Mouse (Mus musculus): Measurements from ENCODE around the gene Ajap1. TPM values are rescaled to one million over a fixed set of nuclear protein-coding genes. Genes with fewer than 3 reads are reported as not detected.

Ajap1 gene
- 1 to 10 TPM in 1 of 2 experiments, under 1 TPM in 1; 0.43 to 1.1 TPM for total RNA-seq (2021)
- long read RNA-seq, experiment 1, partial matches to known transcripts = 0 of 2 reads
- long read RNA-seq, experiment 1, other reads (novel, unspliced or antisense) = 0 of 2 reads
- long read RNA-seq, experiment 2 = 0 reads

- intact Hi-C loops (cut with DNase I; ENCODE audit: low total_unique reads) = no loop called here
- no peak for DNase-seq
Measured at GRCm38 (mm10) chr4:153482459-153483338, at the start of gene Ajap1. Gene Ajap1 (minus strand): TSS chr4:153482811.

GRCm38 (mm10) chr4:153530536-153530935 is 47.9 kb upstream of the Ajap1 start:
- no peak for DNase-seq
- intact Hi-C loops (cut with DNase I; ENCODE audit: low total_unique reads) = no loop called here

GRCm38 (mm10) chr4:153521601-153522000 is 39.0 kb upstream of the Ajap1 start:
- intact Hi-C loops (cut with DNase I; ENCODE audit: low total_unique reads) = no loop called here
- no peak for DNase-seq

DNA sequence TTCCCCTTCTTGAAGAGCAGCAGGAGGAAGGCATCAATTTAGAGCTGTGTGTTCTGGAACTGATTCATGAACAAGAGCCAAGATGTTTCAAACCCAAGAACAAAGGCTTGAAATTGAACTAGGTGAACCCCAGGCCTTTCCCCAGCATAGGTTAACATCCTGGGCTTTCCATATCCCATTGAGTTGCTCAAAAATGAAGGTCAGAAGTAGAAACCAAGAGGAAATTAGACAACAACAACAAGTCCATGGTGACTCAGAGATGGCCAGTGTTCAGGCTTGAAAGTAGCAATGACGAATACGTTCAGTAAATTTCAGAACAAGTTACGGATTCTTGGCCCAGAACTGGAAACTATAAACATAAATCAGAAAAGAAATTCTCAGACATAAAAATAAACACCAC is 37.3 kb upstream of the Ajap1 start:
- intact Hi-C loops (cut with DNase I; ENCODE audit: low total_unique reads) = no loop called here
- DNase-seq = no peak

DNA sequence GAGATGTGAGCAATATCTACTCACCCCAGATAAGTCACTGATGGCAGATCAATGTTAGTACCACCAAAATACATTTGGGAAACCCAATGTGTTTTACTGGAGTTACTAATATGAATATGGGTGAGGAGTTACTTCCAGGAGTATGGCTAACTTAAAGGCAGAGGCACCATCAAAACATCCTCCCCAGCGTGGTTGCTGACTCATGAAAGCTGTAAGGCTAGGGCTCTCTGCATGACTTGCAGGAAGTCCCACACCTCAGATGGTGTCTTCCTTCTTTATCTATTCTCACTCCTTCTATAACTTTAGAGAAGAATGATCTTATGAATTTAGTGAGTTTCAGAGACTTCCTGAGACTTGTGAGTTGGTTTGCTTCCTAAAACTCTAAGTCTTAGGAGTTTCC is 36.7 kb upstream of the Ajap1 start:
- intact Hi-C loops (cut with DNase I; ENCODE audit: low total_unique reads) = no loop called here
- DNase-seq = no peak

- intact Hi-C loops (cut with DNase I; ENCODE audit: low total_unique reads) = no loop called here
- DNase-seq = no peak
Measured at GRCm38 (mm10) chr4:153515786-153516185, 33.2 kb upstream of the Ajap1 start.

- DNase-seq = no peak
- intact Hi-C loops (cut with DNase I; ENCODE audit: low total_unique reads) = no loop called here
Measured at GRCm38 (mm10) chr4:153514071-153514470, 31.5 kb upstream of the Ajap1 start.

GRCm38 (mm10) chr4:153511530-153511929 is 28.9 kb upstream of the Ajap1 start:
- no peak for DNase-seq
- intact Hi-C loops (cut with DNase I; ENCODE audit: low total_unique reads) = no loop called here

DNA sequence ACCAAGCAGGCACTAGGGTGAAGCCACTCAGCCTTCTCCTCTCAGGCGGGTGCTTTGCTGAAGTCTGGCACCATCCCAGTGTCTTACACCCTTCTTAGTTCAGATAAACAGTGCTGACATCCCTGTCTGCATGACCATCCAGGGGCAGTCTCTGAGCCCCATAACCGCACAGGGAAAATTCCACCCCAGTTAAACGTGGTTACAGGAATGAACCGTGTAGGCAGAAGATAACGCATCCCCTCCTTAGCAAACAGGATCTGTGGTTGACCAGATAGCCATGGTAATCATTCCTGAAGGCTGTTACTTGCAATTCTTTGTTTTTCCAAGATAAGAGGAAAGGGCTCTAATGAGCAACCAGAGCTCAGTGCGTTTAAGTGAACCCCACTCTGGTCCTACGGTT is 19.3 kb upstream of the Ajap1 start:
- intact Hi-C loops (cut with DNase I; ENCODE audit: low total_unique reads) = no loop called here
- DNase-seq = no peak

DNA sequence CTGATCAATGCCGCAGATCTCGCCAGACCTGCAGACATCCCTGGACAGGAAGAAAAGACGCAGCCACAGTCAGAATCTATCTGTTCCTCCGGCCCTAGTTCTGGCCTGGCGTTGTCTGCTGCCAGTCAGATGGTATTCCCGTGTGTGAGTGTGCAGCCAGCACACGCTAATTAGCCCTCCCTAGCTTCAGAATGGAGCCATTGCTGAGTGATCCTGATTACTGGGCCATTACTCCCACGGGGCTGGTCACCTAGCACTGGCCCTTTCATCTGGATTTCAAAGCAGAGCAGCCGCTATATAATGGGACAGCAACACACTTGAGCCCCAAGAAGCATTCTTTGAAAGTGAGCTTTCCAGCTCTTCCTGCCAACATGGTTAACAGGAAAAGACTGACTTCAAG is 9.8 kb upstream of the Ajap1 start:
- DNase-seq = no peak
- intact Hi-C loops (cut with DNase I; ENCODE audit: low total_unique reads) = no loop called here

DNA sequence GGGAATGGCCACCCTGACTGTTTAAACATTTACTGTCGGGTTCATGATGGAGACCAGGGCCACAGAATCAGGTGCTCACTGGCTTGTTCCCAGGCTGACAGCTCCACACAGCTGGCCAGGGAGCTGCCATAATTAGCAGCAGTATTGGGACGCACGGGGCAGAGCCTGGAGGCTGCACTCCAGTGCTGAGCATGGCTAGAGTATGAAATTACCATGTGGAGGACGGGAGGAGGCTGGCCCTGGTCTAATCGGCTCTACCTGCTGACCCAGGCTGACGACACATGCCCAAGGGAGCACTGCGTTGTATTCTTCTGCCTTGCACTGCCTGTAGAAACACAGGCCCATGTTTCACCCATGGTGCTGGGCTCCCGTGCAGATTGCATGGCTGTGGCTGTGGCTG is 6.5 kb upstream of the Ajap1 start:
- intact Hi-C loops (cut with DNase I; ENCODE audit: low total_unique reads) = no loop called here
- DNase-seq = no peak

GRCm38 (mm10) chr4:153485913-153486312 is 3.3 kb upstream of the Ajap1 start:
- DNase-seq = no peak
- intact Hi-C loops (cut with DNase I; ENCODE audit: low total_unique reads) = no loop called here

DNA sequence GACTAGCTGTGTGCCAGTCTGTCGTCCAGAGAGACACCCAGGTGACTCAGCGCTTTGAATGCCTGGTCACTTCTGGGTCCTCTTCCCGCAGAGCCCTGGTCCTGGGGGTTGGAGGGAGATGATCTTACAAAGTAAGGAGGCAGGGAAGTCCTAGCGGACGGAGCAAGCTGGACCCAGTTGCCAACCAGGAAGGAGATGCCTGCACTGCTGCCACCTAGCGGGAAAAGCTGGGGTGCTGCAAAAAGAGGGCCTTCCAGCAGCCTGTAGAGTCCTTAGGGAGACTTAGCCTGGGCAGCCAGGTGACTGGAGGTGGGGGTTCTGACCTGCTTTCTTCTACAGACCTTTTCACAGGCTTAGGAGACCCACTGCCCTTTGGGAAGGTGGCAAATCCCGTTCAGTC is 1.8 kb upstream of the Ajap1 start:
- peak; percentile 66 for DNase-seq
- intact Hi-C loops (cut with DNase I; ENCODE audit: low total_unique reads) = no loop called here

DNA sequence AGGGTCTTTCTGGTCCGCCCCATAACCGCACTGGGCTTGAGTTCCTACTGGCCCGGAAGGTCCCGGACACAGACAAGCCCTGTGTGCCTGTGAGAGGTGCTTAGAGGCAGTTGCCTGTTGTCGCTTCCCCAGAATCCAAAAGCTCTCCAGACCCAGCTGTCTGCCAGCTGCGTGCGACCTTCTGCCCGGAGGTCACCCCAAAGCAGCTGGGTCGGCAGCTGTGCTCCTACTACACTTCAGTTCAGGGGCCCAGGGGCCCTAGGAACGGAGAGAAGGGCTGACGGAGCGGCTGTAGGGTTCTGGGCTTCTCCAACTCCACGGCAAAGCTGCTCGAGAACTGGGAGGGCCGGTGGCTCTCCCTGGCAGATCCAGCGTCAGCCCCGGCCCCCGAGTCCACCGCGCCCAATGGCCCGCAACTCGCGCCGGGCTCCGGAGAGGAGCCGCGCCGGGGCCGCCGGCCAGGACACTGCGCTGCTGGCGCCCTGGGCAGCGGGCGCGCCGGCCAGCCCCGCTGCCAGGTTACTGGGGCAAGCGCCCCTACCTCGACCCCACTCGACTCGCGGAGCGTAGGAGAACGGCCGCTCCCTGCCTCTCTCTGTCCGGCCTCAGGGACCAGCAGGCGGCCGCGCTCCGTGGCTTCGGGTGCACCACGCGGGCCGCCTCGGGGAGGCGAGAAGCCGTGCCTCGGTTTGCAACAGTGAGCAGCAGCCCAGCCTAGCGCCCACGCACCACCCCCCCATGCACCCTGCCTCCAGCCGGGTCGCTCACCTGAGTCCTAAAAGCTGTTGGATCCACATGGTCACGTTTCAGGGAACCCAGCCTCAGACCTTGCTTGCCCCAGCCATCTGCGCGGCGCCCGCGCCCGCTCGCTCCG is 1.0 kb downstream of the Ajap1 start:
- DNase-seq = no peak
- intact Hi-C loops (cut with DNase I; ENCODE audit: low total_unique reads) = no loop called here

DNA sequence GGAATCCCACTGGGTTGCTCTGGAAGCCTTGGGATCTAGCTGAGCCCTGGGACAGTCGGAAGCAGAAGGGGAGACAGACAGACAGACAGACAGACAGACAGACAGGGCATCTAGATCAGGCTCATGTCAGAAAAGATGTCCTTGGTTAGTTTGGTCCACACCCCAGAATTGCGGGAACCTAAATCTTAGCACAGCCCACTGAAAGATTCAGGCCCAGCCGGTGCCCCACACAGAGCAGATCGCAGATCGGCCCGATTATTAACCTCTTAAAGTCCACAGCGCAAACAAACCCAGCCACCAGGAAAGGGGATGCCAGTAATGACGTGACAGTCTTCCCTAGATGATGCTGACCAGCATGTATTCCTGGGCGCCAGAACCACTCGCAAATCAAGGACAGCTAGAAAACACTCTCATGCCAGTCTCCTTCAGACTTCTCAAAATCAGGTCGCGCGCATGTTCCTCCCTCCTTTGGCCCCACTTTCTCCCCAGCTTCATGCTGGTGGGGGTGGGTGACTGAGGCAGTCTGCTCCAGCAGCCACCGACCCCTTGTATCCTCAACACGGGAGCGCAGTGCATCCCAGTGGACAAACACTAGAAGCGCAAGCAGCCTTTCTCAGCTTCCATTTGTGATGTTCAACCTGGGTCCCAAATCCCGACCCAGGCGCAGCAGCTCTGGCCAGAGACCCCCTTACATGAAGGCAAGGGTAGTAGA is 1.9 kb downstream of the Ajap1 start:
- intact Hi-C loops (cut with DNase I; ENCODE audit: low total_unique reads) = no loop called here

GRCm38 (mm10) chr4:153479144-153479543 is 3.5 kb downstream of the Ajap1 start:
- intact Hi-C loops (cut with DNase I; ENCODE audit: low total_unique reads) = no loop called here
- no peak for DNase-seq

More for the DNA sequence above, 1.9 kb downstream of the Ajap1 start:
- DNase-seq = no peak

DNA sequence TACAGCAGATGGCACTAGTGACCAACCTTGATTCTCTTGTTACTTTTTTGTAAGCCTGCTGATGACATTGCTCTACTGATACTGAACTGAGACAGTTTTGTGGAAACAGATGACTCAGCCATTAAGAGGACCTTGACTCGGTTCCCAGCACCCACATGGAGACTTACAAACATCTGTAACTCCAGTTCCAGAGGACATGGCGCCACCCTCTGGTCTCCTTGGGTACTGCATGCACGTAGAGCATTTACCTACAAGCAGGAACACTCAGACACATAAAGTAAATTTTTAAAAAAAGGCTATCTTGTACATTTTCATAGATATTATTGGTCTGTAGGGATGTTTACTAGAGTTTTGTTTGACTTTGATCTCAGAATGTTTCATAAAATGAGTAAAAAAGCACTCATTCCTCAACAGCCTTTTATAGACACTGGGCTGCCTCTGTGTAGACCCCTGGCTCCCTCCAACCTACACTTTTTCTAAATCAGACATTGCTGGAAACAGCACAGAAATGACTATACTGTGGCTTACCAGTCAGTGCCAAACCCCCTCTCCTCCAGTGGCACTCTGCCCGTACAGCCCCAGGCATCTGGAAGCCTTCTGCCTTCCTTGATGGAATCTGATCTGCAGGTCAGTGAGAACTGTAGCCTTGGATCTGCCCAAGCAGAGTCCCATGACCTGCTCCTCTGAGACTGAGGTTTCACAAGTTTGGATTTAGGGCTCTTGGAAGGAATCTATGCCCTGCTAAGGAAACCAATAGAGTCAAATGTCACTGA is 8.9 kb downstream of the Ajap1 start:
- intact Hi-C loops (cut with DNase I; ENCODE audit: low total_unique reads) = no loop called here
- DNase-seq = no peak

DNA sequence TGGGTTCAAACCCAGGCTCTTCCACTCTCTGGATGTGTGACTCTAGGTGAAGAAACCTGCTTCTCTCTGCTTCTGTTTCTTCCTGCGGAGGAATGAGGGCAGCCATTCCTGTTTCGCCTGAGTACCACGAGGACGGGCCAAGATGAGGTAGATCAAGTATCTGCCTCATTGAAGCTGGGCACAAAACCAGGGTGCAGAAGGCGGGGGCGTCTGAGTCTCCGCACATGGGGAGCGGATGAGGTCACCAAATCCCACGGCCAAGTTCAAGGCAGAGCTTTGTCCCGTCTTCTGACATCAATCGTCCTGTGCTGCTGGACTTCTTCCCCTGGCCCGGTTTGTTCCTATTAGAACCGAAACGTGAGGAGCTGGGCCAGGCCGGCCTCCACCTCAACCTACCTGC is 12.9 kb downstream of the Ajap1 start:
- no peak for DNase-seq
- intact Hi-C loops (cut with DNase I; ENCODE audit: low total_unique reads) = no loop called here

GRCm38 (mm10) chr4:153459934-153460333 is 22.7 kb downstream of the Ajap1 start:
- no peak for DNase-seq
- intact Hi-C loops (cut with DNase I; ENCODE audit: low total_unique reads) = no loop called here
